Mouse (Mus musculus) forebrain, embryonic 11.5 days (tissue): ENCODE measurements around the gene Exosc2. TPM values are rescaled to one million over a fixed set of nuclear protein-coding genes. Genes with fewer than 3 reads are reported as not detected.

ENCODE experiments used
- ATAC-seq: fragments of 200-750 bp; cut with Nextera tagmentation; replicated peaks from 2 replicates; pipeline ENCODE4 v1.8.0; 2017; ENCODE audit warnings: moderate TSS enrichment; ENCODE audit not compliant: low FRiP score
- DNase-seq: peaks from one replicate; pipeline ENCODE4 v3.0.0-alpha.2; 2017; ENCODE audit warnings: low spot score
- H3K27ac ChIP-seq: fragments of 300-500 bp; sonication (generic); 2 replicates; pipeline ENCODE4 v1.5.1; 2014; ENCODE audit warnings: low read depth, low read length
- H3K27me3 ChIP-seq: fragments of 300-500 bp; sonication (generic); 2 replicates; pipeline ENCODE4 v1.6.1; 2014; ENCODE audit warnings: mild to moderate bottlenecking, low read length, mixed read lengths; ENCODE audit not compliant: control insufficient read depth, insufficient read depth
- H3K36me3 ChIP-seq: fragments of 300-500 bp; sonication (generic); 2 replicates; pipeline ENCODE4 v1.6.1; 2014; ENCODE audit warnings: mild to moderate bottlenecking, low read length, moderate library complexity, mixed read lengths; ENCODE audit not compliant: control insufficient read depth, insufficient read depth
- H3K4me1 ChIP-seq: fragments of 300-500 bp; sonication (generic); replicated peaks from 2 replicates; pipeline ENCODE4 v1.6.1; 2014; ENCODE audit warnings: low read length, mixed read lengths; ENCODE audit not compliant: control insufficient read depth, insufficient read depth
- H3K4me2 ChIP-seq: fragments of 300-500 bp; sonication (generic); 2 replicates; pipeline ENCODE4 v1.6.1; 2014; ENCODE audit warnings: low read depth, mild to moderate bottlenecking, low read length, moderate library complexity, mixed read lengths; ENCODE audit not compliant: severe bottlenecking
- H3K4me3 ChIP-seq: fragments of 300-500 bp; sonication (generic); 2 replicates; pipeline ENCODE4 v1.5.1; 2014; ENCODE audit warnings: low read depth, low read length
- H3K9ac ChIP-seq: fragments of 300-500 bp; sonication (generic); 2 replicates; pipeline ENCODE4 v1.6.1; 2014; ENCODE audit warnings: low read length
- H3K9me3 ChIP-seq: fragments of 300-500 bp; sonication (generic); 2 replicates; pipeline ENCODE4 v1.6.1; 2016; ENCODE audit warnings: low read length, mixed read lengths; ENCODE audit not compliant: control insufficient read depth
- WGBS: fragments of 180-500 bp; shearing (Covaris S2); extraction: QIAGEN DNeasy Blood & Tissue Kit; methylation state at CpG from one replicate; pipeline ENCODE4 v1.1.7; 2014; 5-methylcytosine and 5-hydroxymethylcytosine counted together
- polyA plus RNA-seq: library from polyadenylated mRNA; unstranded; fragments of >200 nt; fragmentation: Nextera tagmentation; extraction: Ambion mirVana; gene quantifications from 2 replicates; pipeline ENCODE4 v1.2.1, GENCODE M21; 2014

Gene Exosc2
- polyA plus RNA-seq, 1 experiment from 2014 or later: 72.2 TPM

DNA sequence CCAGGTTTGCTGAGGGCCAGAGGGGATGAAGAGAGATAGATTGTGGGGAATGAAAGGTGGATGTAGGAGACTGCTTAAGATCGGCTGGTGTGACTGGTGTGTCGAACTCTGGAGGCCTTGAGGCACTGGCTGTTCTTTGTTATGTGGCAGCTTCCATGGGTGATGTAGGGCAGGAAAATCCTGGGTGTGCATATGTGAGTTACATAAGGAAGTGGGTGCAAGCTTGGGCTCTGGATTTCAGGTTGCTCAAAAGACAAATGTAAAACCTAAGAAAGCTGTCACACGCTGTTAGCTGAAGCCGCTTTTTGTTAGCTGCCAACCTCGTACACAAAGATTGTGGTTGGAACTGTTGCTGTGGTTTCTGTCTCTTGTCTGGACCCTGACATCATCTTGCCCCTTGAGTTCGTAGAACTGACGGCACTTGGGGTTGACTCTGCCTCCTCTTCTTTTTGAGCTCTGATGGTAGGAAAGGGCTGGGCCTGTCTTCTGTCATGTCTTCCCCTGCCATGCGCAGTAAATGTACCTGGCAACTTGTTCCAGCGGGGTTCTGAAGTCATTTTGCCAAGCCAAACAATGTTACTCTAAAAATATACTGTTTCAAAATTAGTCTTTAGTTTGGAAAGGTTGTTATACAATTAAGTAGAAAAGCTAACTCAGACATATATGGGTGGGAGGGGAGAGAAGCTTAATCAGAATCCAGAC lies 57.2 kb downstream of the Exosc2 start:
- no peaks in the 10 kb centered on the region for H3K4me1 ChIP-seq
- H3K9me3 ChIP-seq: no peaks in the 10 kb centered on the region
- DNase-seq (no peak), ATAC-seq (no peak)
- H3K27ac ChIP-seq: no peak overlapping the region
- no peak overlapping the region for H3K4me2 ChIP-seq
- no peak overlapping the region for H3K9ac ChIP-seq
- no peak overlapping the region for H3K4me3 ChIP-seq
- WGBS: 87% methylated on average over 9 of the region's 9 CpGs
- no peaks in the 10 kb centered on the region for H3K36me3 ChIP-seq
- H3K27me3 ChIP-seq: no peaks in the 10 kb centered on the region

DNA sequence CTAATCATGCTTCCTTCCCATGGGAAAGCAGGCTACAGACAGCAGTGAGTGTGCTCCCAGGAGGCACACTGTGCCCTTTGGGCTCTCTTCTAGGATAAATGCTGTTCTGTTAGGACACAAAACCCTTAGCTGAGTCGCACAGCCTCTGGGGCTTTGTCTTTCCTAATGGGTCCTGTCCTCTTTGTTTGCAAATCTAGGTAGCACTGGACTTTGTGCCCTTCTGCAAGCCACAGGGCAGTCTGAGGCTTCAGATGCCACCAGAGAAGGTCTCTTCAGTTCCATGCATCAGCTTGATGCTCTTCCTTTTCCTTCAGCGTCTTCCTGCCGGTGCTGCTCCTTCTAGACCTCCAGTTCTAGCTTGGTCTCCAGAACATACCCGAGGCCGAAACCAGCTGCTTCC lies 60.1 kb downstream of the Exosc2 start:
- Histone ChIP-seq H3K9ac (no peak overlapping the region), H3K27ac (no peak overlapping the region), H3K27me3 (no peaks in the 10 kb centered on the region), H3K9me3 (no peaks in the 10 kb centered on the region), H3K4me3 (no peak overlapping the region), H3K4me2 (no peak overlapping the region), H3K36me3 (no peaks in the 10 kb centered on the region), H3K4me1 (no peaks in the 10 kb centered on the region)
- 90% methylated on average over 5 of the region's 5 CpGs for WGBS
- DNase-seq (no peak), ATAC-seq (no peak)

Other genes starting within 250 kb of the Exosc2 start
- gene Ass1, start 200.5 kb upstream of the Exosc2 start, polyA plus RNA-seq: 3.3 and 6.8 TPM in 2 replicates
- 102 and 106 TPM in 2 replicates for gene Fubp3, start 98.1 kb upstream of the Exosc2 start, polyA plus RNA-seq
- gene Prdm12, start 30.7 kb upstream of the Exosc2 start, polyA plus RNA-seq: 3.9 and 4.1 TPM in 2 replicates
- 53.2 and 56.7 TPM in 2 replicates for gene Abl1, start 17.7 kb downstream of the Exosc2 start, polyA plus RNA-seq
- gene Qrfp, start 139.9 kb downstream of the Exosc2 start, polyA plus RNA-seq: 0.16 and 0.24 TPM in 2 replicates
- 0.24 and 0.39 TPM in 2 replicates for gene Fibcd1, start 175.3 kb downstream of the Exosc2 start, polyA plus RNA-seq
- gene Lamc3, start 216.6 kb downstream of the Exosc2 start, polyA plus RNA-seq: 6.1 and 6.3 TPM in 2 replicates